Mouse (Mus musculus) stomach, postnatal 0 days (tissue): ENCODE data around the gene Fam172a. TPM values are rescaled to one million over a fixed set of nuclear protein-coding genes. Genes with fewer than 3 reads are reported as not detected.

ENCODE experiments used
- ATAC-seq: fragments of 200-750 bp; cut with Nextera tagmentation; 2 replicates; pipeline ENCODE4 v1.8.0; 2017; ENCODE audit not compliant: low FRiP score, low TSS enrichment
- DNase-seq: peaks from one replicate; pipeline ENCODE4 v3.0.0-alpha.2; 2016; ENCODE audit warnings: low spot score
- H3K27ac ChIP-seq: fragments of 300-500 bp; sonication (generic); replicated peaks from 2 replicates; pipeline ENCODE4 v1.5.1; 2014; ENCODE audit warnings: mild to moderate bottlenecking, control low read depth
- H3K27me3 ChIP-seq: fragments of 300-500 bp; sonication (generic); 2 replicates; pipeline ENCODE4 v1.6.1; 2014; ENCODE audit warnings: low read length; ENCODE audit not compliant: control insufficient read depth, insufficient read depth
- H3K36me3 ChIP-seq: fragments of 300-500 bp; sonication (generic); 2 replicates; pipeline ENCODE4 v1.6.1; 2014; ENCODE audit warnings: low read length, mixed read lengths; ENCODE audit not compliant: control insufficient read depth, insufficient read depth
- H3K4me1 ChIP-seq: fragments of 300-500 bp; sonication (generic); replicated peaks from 2 replicates; pipeline ENCODE4 v1.6.1; 2014; ENCODE audit warnings: antibody characterized with exemption; ENCODE audit not compliant: control insufficient read depth, insufficient read depth
- H3K4me2 ChIP-seq: fragments of 300-500 bp; sonication (generic); replicated peaks from 2 replicates; pipeline ENCODE4 v1.6.1; 2014; ENCODE audit warnings: low read depth, mild to moderate bottlenecking, control low read depth, moderate library complexity
- H3K4me3 ChIP-seq: fragments of 300-500 bp; sonication (generic); 2 replicates; pipeline ENCODE4 v1.5.1; 2014; ENCODE audit warnings: low read depth, low read length, control low read depth
- H3K9ac ChIP-seq: fragments of 300-500 bp; sonication (generic); 2 replicates; pipeline ENCODE4 v1.6.1; 2014; ENCODE audit warnings: mild to moderate bottlenecking, low read length, control low read depth, mixed read lengths
- H3K9me3 ChIP-seq: fragments of 300-500 bp; sonication (generic); 2 replicates; pipeline ENCODE4 v1.6.1; 2016; ENCODE audit warnings: low read length; ENCODE audit not compliant: control insufficient read depth
- CTCF ChIP-seq: IDR thresholded peaks from 2 replicates; pipeline ENCODE4 v1.5.1; 2016; ENCODE audit warnings: antibody characterized with exemption, low read depth, mild to moderate bottlenecking, moderate library complexity
- EP300 ChIP-seq: optimal IDR thresholded peaks from 2 replicates; pipeline ENCODE3; 2016; ENCODE audit warnings: antibody characterized with exemption
- WGBS: fragments of 180-500 bp; shearing (Covaris S2); extraction: QIAGEN DNeasy Blood & Tissue Kit; methylation state at CpG from one replicate; pipeline ENCODE4 v1.1.7; 2014; 5-methylcytosine and 5-hydroxymethylcytosine counted together
- polyA plus RNA-seq: library from polyadenylated mRNA; unstranded; fragments of >200 nt; fragmentation: Nextera tagmentation; extraction: Ambion mirVana; gene quantifications from 2 replicates; pipeline ENCODE4 v1.2.1, GENCODE M21; 2015

Fam172a gene
- polyA plus RNA-seq, 1 experiment from 2014 or later = 19.8 TPM

GRCm38 (mm10) chr13:77878120-77878519, 176.3 kb downstream of the Fam172a start:
- Histone ChIP-seq H3K9me3 (no peaks in the 10 kb centered on the region), H3K9ac (no peak overlapping the region), H3K27ac (no peak overlapping the region), H3K36me3 (no peaks in the 10 kb centered on the region), H3K4me2 (no peak overlapping the region), H3K27me3 (no peaks in the 10 kb centered on the region), H3K4me1 (no peaks in the 10 kb centered on the region), H3K4me3 (no peak overlapping the region)
- TF ChIP-seq EP300 = no peak
- TF ChIP-seq CTCF = no peak
- WGBS = 74% methylated on average over 4 of the region's 4 CpGs
- DNase-seq = no peak
- no peak for ATAC-seq

- Histone ChIP-seq H3K36me3 (no peaks in the 10 kb centered on the region), H3K4me3 (no peak overlapping the region), H3K4me1 (no peaks in the 10 kb centered on the region), H3K27me3 (no peaks in the 10 kb centered on the region), H3K27ac (no peak overlapping the region), H3K9ac (no peak overlapping the region), H3K9me3 (no peaks in the 10 kb centered on the region), H3K4me2 (no peak overlapping the region)
- TF ChIP-seq CTCF = no peak
- TF ChIP-seq EP300 = no peak
- DNase-seq (no peak), ATAC-seq (no peak)
- WGBS = 67% methylated on average over 3 of the region's 3 CpGs
These were observed 176.7 kb downstream of the Fam172a start for GRCm38 (mm10) chr13:77878545-77878944.

- H3K9me3 ChIP-seq = no peaks in the 10 kb centered on the region
- H3K9ac ChIP-seq = no peak overlapping the region
- H3K27me3 ChIP-seq = no peaks in the 10 kb centered on the region
- H3K4me3 ChIP-seq = no peak overlapping the region
- no peak overlapping the region for H3K4me2 ChIP-seq
- H3K36me3 ChIP-seq = no peaks in the 10 kb centered on the region
- H3K27ac ChIP-seq = no peak overlapping the region
- no peaks in the 10 kb centered on the region for H3K4me1 ChIP-seq
- ATAC-seq = no peak
- TF ChIP-seq CTCF (no peak), EP300 (no peak)
- no peak for DNase-seq
- 42% methylated on average over 2 of the region's 2 CpGs for WGBS
These were observed 195.8 kb downstream of the Fam172a start for GRCm38 (mm10) chr13:77897619-77898018.

- Histone ChIP-seq H3K4me3 (no peak overlapping the region), H3K36me3 (no peaks in the 10 kb centered on the region), H3K4me2 (no peak overlapping the region), H3K27me3 (no peaks in the 10 kb centered on the region), H3K27ac (no peak overlapping the region), H3K9ac (no peak overlapping the region), H3K9me3 (no peaks in the 10 kb centered on the region), H3K4me1 (no peaks in the 10 kb centered on the region)
- ATAC-seq (no peak), DNase-seq (no peak)
- 57% methylated on average over 6 of the region's 6 CpGs for WGBS
- TF ChIP-seq CTCF (no peak), EP300 (no peak)
These were observed 196.4 kb downstream of the Fam172a start for GRCm38 (mm10) chr13:77898066-77898796.

- no peaks in the 10 kb centered on the region for H3K9me3 ChIP-seq
- no peak overlapping the region for H3K4me3 ChIP-seq
- no peaks in the 10 kb centered on the region for H3K4me1 ChIP-seq
- no peak overlapping the region for H3K4me2 ChIP-seq
- H3K27ac ChIP-seq = no peak overlapping the region
- H3K9ac ChIP-seq = no peak overlapping the region
- ATAC-seq (no peak), DNase-seq (no peak)
- H3K36me3 ChIP-seq = no peaks in the 10 kb centered on the region
- 49% methylated on average over 1 of the region's 1 CpGs for WGBS
- H3K27me3 ChIP-seq = no peaks in the 10 kb centered on the region
- no peak for TF ChIP-seq CTCF
- no peak for TF ChIP-seq EP300
These were observed 197.9 kb downstream of the Fam172a start for GRCm38 (mm10) chr13:77899725-77900124.

- Histone ChIP-seq H3K9ac (no peak overlapping the region), H3K27me3 (no peaks in the 10 kb centered on the region), H3K4me3 (no peak overlapping the region), H3K4me1 (no peaks in the 10 kb centered on the region), H3K27ac (no peak overlapping the region), H3K9me3 (no peaks in the 10 kb centered on the region), H3K36me3 (no peaks in the 10 kb centered on the region), H3K4me2 (no peak overlapping the region)
- ATAC-seq (no peak), DNase-seq (no peak)
- TF ChIP-seq CTCF (no peak), EP300 (no peak)
These were observed 199.0 kb downstream of the Fam172a start for GRCm38 (mm10) chr13:77900843-77901242.
